Mouse (Mus musculus): ENCODE data around the gene 4930435E12Rik.

4930435E12Rik gene

GRCm38 (mm10) chr16:38768386-38768785 lies 60.2 kb downstream of the 4930435E12Rik start:
- no peak for DNase-seq

- no peak for DNase-seq
Observed at GRCm38 (mm10) chr16:38767761-38768160, 60.8 kb downstream of the 4930435E12Rik start.

GRCm38 (mm10) chr16:38766671-38767070 lies 61.9 kb downstream of the 4930435E12Rik start:
- DNase-seq = no peak

- no peak for DNase-seq
Observed at GRCm38 (mm10) chr16:38763508-38763907, 65.0 kb downstream of the 4930435E12Rik start.

GRCm38 (mm10) chr16:38762401-38762800 lies 66.1 kb downstream of the 4930435E12Rik start:
- DNase-seq = no peak

All from kidney, postnatal 25 days (tissue).